Mouse (Mus musculus) adrenal gland, adult (tissue): ENCODE results near the gene Ipp.

Source experiments
- DNase-seq, 2 experiments: peaks; one replicate each; pipeline ENCODE4 v3.0.0; 2022 to 2023; ENCODE audit warnings: low spot score in 1 of 2; ENCODE audit not compliant: inconsistent age in 2 of 2

Gene Ipp

DNA sequence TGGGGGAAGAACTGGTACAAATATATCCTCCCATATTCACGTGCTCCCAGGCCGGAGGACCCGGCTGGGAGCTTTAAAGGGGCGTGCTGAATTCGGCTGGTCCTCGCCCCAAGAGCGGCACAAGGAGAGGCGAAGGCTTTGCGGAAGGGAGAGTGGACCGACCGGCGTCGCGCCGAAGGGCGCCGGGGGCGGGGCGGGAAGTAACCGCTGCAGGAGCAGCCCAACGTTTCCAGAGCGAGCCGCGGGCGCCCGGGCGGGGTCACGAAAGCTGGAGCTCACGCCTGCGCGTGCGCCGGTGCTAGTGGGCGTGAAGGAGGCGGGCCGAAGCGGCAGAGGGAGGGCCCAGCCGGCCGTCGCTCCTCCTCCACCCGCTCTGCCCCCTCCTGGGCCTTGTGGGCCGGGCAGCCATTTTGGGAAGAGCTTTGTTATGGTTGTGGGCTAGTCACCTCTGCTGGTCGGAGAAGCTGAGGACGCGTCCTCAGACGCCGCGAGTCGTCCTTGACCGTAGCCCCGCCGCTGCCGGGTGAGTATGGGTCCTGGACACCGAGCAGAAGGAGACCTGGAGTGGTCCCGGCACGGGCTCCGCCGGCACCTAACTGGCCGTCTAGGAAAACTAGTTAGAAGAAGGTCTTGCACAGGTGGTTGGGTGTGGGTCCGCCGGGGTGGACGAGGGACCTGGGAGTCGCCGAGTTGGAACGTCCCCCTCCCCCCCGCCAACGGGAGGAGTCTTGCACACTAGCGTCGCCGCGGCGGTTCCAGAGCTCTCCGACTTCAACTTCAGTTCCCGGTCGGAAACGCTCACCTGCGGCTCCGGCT lies 50.2 kb downstream of the Ipp start, which contains the start of gene Gpbp1l1:
Gene Gpbp1l1, plus strand, starts transcription at position 353 of the 816 bp plus-strand sequence.
- DNase-seq: peak; percentile 99

DNA sequence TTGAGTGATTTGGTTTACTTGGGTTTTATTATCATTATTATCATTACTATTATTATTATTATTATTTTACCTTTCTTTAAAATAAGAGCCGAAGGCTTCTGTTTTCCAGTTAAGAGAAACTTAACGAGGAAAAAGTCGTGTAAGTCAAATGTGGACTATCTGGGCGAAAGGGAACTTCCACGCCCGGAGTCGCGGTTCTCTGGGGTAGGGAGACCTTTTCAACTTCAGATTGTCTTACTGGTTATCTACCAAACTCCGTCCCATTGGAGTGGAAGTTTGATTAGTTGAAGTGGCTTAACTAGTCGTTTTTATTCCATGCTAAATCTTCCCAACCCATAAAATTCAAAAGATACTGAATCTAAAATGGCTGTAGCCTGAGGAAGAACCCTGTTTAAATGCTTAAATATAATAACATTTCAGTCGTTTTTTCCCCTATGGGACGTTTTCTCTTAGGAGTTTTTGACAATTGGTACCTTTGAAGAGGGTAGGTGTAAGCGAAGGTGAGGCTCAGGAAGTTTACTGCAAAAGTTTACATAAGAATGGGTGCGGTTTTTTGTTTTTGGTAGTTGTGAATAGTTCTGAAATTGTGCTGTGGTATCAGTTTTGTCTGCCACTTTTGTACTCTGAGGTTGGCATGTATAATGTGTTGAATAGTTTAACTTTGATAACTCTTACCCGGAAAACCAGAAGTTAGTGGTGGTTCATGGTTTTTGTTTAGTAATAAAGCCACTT lies 51.0 kb downstream of the Ipp start:
- no peak for DNase-seq
